Mouse (Mus musculus) cerebellum, adult 11-12 months (tissue): ENCODE results near the gene Ttc16.

Source experiments
- DNase-seq: peaks from one replicate; pipeline ENCODE4 v3.0.0; 2022

Gene Ttc16

GRCm38 (mm10) chr2:32712934-32713817, 62.3 kb downstream of the Ttc16 start, which contains the start of gene Cdk9:
Gene Cdk9 (minus strand): TSS chr2:32713076.
- peak; percentile 93 for DNase-seq

GRCm38 (mm10) chr2:32712586-32712933, 62.9 kb downstream of the Ttc16 start:
- DNase-seq = peak; percentile 95

DNA sequence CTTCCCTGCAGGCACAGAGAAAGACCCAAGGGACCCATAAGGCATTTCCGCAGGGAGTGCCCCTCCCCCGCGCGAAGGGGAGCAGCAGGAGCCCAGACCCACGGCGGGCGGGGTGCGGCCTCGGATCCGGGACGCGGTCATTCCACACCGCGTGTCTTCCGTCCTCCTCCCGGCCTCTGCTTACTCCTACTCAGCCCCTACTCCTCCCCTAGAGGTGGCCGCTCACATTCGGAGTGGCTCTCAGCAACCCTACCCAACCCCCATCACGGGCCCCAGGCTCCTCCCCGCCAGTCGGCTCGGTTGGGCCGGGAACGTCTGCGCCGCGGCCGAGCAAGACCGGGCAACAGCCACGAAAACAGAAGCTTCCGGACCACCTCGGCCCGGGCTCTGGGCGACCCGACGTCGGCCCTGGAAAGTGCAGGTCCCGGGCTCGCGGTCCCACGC, 63.3 kb downstream of the Ttc16 start:
- DNase-seq = peak; percentile 78

DNA sequence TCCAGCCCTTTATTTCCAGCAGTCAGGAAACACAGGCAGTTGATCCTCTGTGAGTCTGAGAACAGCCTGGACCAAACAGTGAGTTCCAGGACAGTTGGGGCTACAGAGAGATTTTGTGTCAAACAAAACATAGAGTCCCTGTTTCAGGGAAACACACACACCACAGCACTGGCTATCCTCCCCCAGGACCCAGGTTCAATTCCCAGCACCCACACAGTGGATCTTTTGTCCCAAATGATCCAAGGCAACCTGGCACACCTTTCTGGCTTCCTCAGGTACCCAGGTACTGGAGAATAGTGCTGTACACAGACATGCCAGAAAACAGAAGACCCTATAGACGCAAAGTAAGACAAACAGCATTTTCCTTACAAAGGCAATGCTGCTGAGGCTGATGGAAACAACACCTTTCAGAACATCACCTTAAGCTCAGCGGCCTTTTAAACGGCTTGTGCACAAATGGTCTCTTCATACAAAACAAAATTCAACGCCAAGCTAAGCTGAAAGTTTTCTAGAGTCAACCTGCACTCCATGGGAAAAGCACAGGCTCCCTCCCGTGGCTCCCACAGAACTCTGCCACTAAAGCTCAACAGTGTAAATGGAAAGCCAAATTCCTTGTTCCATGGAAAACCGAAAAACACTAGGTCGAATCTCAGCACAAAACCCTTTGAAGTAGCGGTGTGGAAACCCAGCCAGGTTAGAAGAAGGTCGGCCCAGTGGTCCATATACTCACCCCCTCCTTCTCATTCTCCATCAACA, 64.0 kb downstream of the Ttc16 start:
- no peak for DNase-seq

GRCm38 (mm10) chr2:32710425-32710824, 65.0 kb downstream of the Ttc16 start:
- no peak for DNase-seq

DNA sequence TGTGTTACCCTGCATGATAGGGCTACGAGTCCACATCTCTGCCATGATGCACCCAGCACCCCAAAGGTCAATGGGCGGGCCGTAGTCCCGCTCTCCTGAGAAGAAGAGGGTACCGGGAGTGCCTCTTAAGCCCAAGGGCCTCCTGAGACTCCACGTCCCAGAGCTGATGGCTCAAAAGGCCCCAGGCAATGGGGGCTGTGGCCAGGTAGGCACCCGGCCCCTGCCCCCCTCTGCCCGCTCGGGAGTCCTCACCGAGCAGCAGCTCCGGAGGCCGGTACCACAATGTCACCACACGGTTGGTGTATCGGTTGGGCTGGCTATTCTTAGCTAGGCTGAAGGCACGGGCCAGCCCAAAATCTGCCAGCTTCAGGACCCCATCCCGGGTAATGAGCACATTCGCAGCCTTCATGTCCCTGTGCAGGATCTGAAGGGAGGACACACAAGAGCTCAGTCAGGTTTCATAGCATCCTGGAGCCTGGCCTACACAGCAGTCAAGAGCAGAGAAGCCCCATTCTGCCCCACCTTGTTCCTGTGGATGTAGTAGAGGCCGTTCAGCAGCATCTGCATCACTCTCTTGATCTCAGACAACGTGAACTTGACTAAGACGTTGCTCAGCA, 65.8 kb downstream of the Ttc16 start:
- DNase-seq = no peak

DNA sequence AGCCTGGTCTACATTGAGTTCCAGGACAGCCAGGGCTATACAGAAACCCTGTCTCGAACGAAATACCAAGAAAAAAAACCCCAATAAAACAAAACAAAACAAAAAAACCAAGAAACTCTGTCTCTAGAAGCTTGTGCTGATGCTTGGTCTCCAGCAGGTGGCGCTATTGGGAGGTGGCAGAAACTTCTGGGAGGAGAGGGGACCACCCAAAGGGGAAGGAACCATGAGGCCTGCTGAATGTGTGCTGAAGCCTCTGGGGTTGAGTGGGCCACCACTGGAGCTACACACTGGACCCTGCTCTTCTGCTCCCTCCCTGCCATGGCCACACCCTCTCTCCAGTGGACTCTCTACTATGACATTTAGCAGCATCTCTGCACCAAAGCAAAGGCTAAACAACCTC, 66.8 kb downstream of the Ttc16 start:
- no peak for DNase-seq
